Mouse (Mus musculus) heart, postnatal 0 days (tissue): ENCODE measurements around the gene Dnajb6. TPM values are rescaled to one million over a fixed set of nuclear protein-coding genes. Genes with fewer than 3 reads are reported as not detected.
"Not testable (repeated sequence)": the region's sequence is repeated elsewhere in the genome, so short reads cannot be mapped to it uniquely, and the experiment has no call there.

ENCODE experiments used
- ATAC-seq: fragments of 200-750 bp; cut with Nextera tagmentation; 2 replicates; pipeline ENCODE4 v1.8.0; 2017; ENCODE audit warnings: low read depth, moderate number of reproducible peaks, moderate library complexity; ENCODE audit not compliant: insufficient read depth
- DNase-seq: peaks from one replicate; pipeline ENCODE4 v3.0.0-alpha.2; 2016; ENCODE audit warnings: low spot score
- H3K27ac ChIP-seq: fragments of 300-500 bp; sonication (generic); 2 replicates; pipeline ENCODE4 v1.5.1; 2014; ENCODE audit warnings: low read depth, mild to moderate bottlenecking
- H3K27me3 ChIP-seq: fragments of 300-500 bp; sonication (generic); 2 replicates; pipeline ENCODE4 v1.6.1; 2014; ENCODE audit warnings: low read length, mixed read lengths; ENCODE audit not compliant: control insufficient read depth, insufficient read depth
- H3K36me3 ChIP-seq: fragments of 300-500 bp; sonication (generic); replicated peaks from 2 replicates; pipeline ENCODE4 v1.6.1; 2014; ENCODE audit warnings: low read length, mixed read lengths; ENCODE audit not compliant: control insufficient read depth, insufficient read depth
- H3K4me1 ChIP-seq: fragments of 300-500 bp; sonication (generic); 2 replicates; pipeline ENCODE4 v1.6.1; 2014; ENCODE audit warnings: antibody characterized with exemption; ENCODE audit not compliant: control insufficient read depth, insufficient read depth
- H3K4me2 ChIP-seq: fragments of 300-500 bp; sonication (generic); 2 replicates; pipeline ENCODE4 v1.6.1; 2014; ENCODE audit warnings: low read depth, mild to moderate bottlenecking, low read length, moderate library complexity
- H3K4me3 ChIP-seq: fragments of 300-500 bp; sonication (generic); 2 replicates; pipeline ENCODE4 v1.5.1; 2014; ENCODE audit warnings: low read depth, low read length
- H3K9ac ChIP-seq: fragments of 300-500 bp; sonication (generic); replicated peaks from 2 replicates; pipeline ENCODE4 v1.6.1; 2014; ENCODE audit warnings: low read depth, low read length, mixed read lengths
- H3K9me3 ChIP-seq: fragments of 300-500 bp; sonication (generic); replicated peaks from 2 replicates; pipeline ENCODE4 v1.6.1; 2016; ENCODE audit warnings: low read length; ENCODE audit not compliant: control insufficient read depth
- CTCF ChIP-seq: IDR thresholded peaks from 2 replicates; pipeline ENCODE4 v1.5.1; 2016; ENCODE audit warnings: antibody characterized with exemption, control low read depth, low read depth
- EP300 ChIP-seq: IDR thresholded peaks from 2 replicates; pipeline ENCODE4 v1.6.1; 2016; ENCODE audit warnings: antibody characterized with exemption, low read depth
- WGBS: fragments of 180-500 bp; shearing (Covaris S2); extraction: QIAGEN DNeasy Blood & Tissue Kit; methylation state at CpG from one replicate; pipeline ENCODE4 v1.1.7; 2014; 5-methylcytosine and 5-hydroxymethylcytosine counted together
- polyA plus RNA-seq: library from polyadenylated mRNA; unstranded; fragments of >200 nt; fragmentation: Nextera tagmentation; extraction: Ambion mirVana; gene quantifications from 2 replicates; pipeline ENCODE4 v1.2.1, GENCODE M21; 2015
- total RNA-seq: library from RNA; depleted of rRNA; stranded (reverse); fragments of >200 nt; gene quantifications from 2 replicates; pipeline ENCODE4 v1.2.3, GENCODE M21; 2014; ENCODE audit warnings: low replicate concordance

Dnajb6 gene
- total and polyA plus RNA-seq, 2 experiments from 2014 or later, result 37.2 to 88.6 TPM

DNA sequence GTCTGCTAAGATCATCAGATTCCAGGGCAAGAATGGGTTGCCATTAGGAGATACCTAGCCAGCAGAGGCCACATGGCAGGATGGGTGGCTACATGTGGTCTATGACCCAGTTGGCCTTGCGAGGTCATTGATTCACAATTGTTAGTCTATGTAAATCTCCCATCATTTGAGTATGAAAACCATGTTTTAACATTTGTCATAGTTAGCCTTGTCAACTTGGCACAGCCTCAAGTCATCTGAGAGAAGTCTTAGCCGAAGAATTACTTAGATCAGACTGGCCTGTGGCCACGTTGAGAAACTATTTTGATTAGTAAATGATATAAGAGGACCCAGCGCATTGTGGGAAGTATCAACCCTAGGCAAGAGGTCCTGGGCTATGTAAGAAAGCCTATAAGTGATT lies 28.2 kb upstream of the Dnajb6 start:
- DNase-seq (no peak), ATAC-seq (no peak)
- WGBS, result 79% methylated on average over 4 of the region's 4 CpGs
- Histone ChIP-seq H3K27me3 (no peaks in the 10 kb centered on the region), H3K27ac (no peak overlapping the region), H3K4me2 (no peak overlapping the region), H3K36me3 (no peaks in the 10 kb centered on the region), H3K9ac (no peak overlapping the region), H3K9me3 (no peaks in the 10 kb centered on the region), H3K4me1 (no peaks in the 10 kb centered on the region), H3K4me3 (no peak overlapping the region)
- no peak for TF ChIP-seq CTCF
- TF ChIP-seq EP300, result no peak

DNA sequence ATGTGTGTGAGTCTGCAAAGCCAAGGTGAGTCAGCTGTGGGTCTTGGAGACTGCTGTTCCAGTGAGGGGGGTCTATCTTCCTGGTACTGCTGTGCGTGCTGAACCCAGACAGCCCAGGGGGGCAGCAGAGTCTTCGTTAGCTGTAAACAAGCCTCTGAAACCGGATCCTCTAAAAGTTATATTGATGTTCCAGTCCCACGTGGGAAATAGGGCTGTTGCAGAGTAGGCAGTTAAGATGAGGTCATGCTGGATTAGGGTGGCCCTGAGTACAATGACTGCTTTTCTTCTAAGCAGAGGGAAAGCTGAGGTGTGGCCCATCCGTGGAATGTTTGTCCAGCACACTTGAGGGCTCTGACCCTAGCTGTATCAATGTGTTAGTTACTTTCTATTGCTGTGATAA lies 27.2 kb upstream of the Dnajb6 start:
- 23% methylated on average over 5 of the region's 5 CpGs for WGBS
- Histone ChIP-seq H3K4me3 (no peak overlapping the region), H3K27ac (no peak overlapping the region), H3K4me2 (no peak overlapping the region), H3K4me1 (no peaks in the 10 kb centered on the region), H3K36me3 (no peaks in the 10 kb centered on the region), H3K27me3 (no peaks in the 10 kb centered on the region), H3K9me3 (no peaks in the 10 kb centered on the region), H3K9ac (no peak overlapping the region)
- ATAC-seq (no peak), DNase-seq (no peak)
- TF ChIP-seq CTCF (no peak), EP300 (no peak)

DNA sequence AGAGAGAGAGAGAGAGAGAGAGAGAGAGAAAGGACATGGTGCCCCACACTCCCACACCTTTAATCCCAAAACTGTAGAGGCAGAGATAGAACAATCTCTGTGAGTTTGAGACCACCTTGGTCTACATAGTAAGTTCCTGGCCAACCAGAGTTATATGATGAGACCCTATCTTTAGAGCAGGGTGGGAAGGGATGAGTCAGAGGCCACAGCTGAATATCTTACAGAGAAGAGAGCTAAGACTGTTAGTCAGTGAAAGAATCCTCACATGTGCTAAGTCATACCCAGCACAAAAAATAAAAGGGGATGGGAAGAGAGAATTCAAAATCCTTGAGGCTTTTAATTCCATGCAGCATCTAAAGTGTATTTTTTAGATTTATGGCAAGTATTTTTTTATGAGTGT lies 23.9 kb upstream of the Dnajb6 start:
- Histone ChIP-seq H3K27ac (no peak overlapping the region), H3K9ac (no peak overlapping the region), H3K36me3 (no peaks in the 10 kb centered on the region), H3K4me1 (no peaks in the 10 kb centered on the region), H3K4me3 (no peak overlapping the region), H3K4me2 (no peak overlapping the region), H3K27me3 (no peaks in the 10 kb centered on the region), H3K9me3 (no peaks in the 10 kb centered on the region)
- no peak for ATAC-seq
- TF ChIP-seq CTCF (no peak), EP300 (no peak)
- no peak for DNase-seq

DNA sequence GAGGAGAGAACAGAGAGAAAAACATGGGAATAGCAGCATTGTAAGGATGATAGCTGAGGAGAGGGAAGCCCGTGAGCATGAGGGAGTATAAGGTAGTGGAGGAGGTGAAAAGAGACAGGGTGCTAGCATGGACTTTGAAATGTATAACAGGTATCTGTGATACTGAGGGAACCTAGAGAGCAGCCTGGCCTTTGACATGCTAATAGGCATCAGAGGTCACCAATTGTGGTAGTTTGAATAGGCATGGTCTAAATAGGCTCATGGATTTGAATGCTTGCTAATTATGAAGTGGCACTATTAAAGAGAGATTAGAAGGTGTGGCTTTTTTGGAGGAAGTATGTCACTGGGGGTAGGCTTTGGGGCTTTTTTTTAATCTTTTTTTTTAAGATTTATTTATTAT lies 22.6 kb upstream of the Dnajb6 start:
- H3K4me3 ChIP-seq, result no peak overlapping the region
- no peaks in the 10 kb centered on the region for H3K27me3 ChIP-seq
- no peak overlapping the region for H3K27ac ChIP-seq
- H3K4me2 ChIP-seq, result no peak overlapping the region
- H3K9ac ChIP-seq, result no peak overlapping the region
- H3K4me1 ChIP-seq, result no peaks in the 10 kb centered on the region
- DNase-seq (no peak), ATAC-seq (no peak)
- no peaks in the 10 kb centered on the region for H3K9me3 ChIP-seq
- no peaks in the 10 kb centered on the region for H3K36me3 ChIP-seq
- TF ChIP-seq CTCF (no peak), EP300 (no peak)
- WGBS, result 55% methylated on average over 1 of the region's 1 CpGs

DNA sequence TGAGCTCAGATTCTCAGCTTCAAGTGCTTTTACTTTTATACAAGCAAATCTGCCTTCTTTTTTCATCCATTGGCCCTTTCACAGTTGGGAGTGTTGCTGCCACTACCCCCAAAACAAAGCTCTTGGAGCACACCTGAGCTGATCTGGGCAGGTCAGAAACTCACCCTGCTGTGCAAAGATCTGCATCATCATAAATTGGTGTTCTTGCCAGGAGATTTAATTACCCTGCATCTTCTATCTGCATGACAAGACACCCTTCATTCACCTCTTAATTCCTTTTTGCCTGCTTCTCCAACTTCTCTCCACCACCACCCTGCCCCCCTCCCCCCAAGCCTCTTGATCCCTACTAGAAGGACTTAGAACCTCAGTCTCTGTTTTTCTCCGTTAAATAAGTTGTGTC lies 14.3 kb upstream of the Dnajb6 start:
- Histone ChIP-seq H3K4me3 (no peak overlapping the region), H3K4me1 (no peaks in the 10 kb centered on the region), H3K27me3 (no peaks in the 10 kb centered on the region), H3K9ac (no peak overlapping the region), H3K36me3 (no peaks in the 10 kb centered on the region), H3K4me2 (no peak overlapping the region), H3K27ac (no peak overlapping the region), H3K9me3 (no peaks in the 10 kb centered on the region)
- DNase-seq (no peak), ATAC-seq (no peak)
- WGBS, result 26% methylated on average over 1 of the region's 1 CpGs
- TF ChIP-seq EP300, result no peak
- TF ChIP-seq CTCF, result no peak

DNA sequence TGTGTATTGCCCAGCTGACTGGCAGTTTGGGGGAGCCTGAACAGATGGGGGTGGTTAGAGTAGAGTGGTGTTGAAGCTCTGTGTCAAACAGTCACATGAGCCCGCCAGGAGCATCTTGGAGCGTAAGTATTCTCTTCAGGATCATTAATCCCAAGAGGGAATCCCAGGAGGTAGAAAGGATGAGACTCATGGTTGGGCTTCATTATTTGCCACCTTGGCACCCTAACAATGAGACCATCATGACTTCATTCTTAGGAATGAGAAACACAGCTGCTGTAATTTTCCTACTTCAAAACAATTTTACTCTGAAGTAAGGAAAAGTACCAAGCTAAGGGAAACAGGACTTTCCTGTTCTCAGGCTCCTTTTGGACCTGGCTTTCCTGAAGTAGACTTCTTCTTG lies 10.1 kb upstream of the Dnajb6 start:
- no peak for ATAC-seq
- no peak overlapping the region for H3K4me3 ChIP-seq
- DNase-seq, result no peak
- H3K4me1 ChIP-seq, result no peaks in the 10 kb centered on the region
- H3K27me3 ChIP-seq, result no peaks in the 10 kb centered on the region
- no peak for TF ChIP-seq EP300
- TF ChIP-seq CTCF, result no peak
- no peak overlapping the region for H3K4me2 ChIP-seq
- H3K27ac ChIP-seq, result no peak overlapping the region
- no peaks in the 10 kb centered on the region for H3K9me3 ChIP-seq
- no peak overlapping the region for H3K9ac ChIP-seq
- WGBS, result 73% methylated on average over 2 of the region's 2 CpGs
- no peaks in the 10 kb centered on the region for H3K36me3 ChIP-seq

DNA sequence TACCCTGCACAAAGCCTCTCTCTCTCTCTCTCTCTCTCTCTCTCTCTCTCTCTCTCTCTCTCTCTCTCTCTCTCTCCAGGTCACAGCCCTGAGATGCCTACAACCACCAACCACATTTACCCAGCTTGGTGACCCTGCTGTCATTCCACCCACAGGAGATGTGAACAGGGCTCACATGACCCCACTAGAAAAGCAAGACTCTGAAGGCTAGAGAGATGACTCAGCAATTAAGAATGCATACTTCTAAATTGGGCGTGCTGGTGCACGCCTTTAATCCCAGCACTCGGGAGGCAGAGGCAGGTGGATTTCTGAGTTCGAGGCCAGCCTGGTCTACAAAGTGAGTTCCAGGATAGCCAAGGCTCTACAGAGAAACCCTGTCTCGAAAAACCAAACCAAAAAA lies 9.4 kb upstream of the Dnajb6 start:
- H3K27me3 ChIP-seq, H3K27ac ChIP-seq, H3K4me2 ChIP-seq, H3K4me3 ChIP-seq, H3K9me3 ChIP-seq, ATAC-seq, H3K4me1 ChIP-seq, DNase-seq, H3K36me3 ChIP-seq, H3K9ac ChIP-seq: not testable (repeated sequence)
- WGBS, result 61% methylated on average over 5 of the region's 5 CpGs
